ENCODE assay signal across 9 mouse cellular contexts in genomic region chr12:79905828-79906737, GRCm38 (mm10).
A peak's percentile ranks its signal among the peaks of the same experiment; 100 is the strongest.
DNase-seq lines count a peak whose midpoint lies in the region; ATAC-seq and TF ChIP-seq lines count a peak whose summit lies in the region.
"Had no signal": no experiment of that assay in that cellular context is flagged by ENCODE, and none has a peak within 500 bp of the region (broad histone marks: within the 10 kb centered on the region; RNA-seq: fewer than 3 reads in every experiment).

No protein-coding gene starts in this region.

- H3K36me3 ChIP-seq in embryonic facial prominence, embryonic 13.5 days: no peaks in the 10 kb centered on the region
- no peaks in the 10 kb centered on the region for H3K36me3 ChIP-seq in heart, embryonic 15.5 days
- no peaks in the 10 kb centered on the region for H3K36me3 ChIP-seq in midbrain, embryonic 15.5 days (replicated peaks)
- H3K36me3 ChIP-seq: neural tube, embryonic 12.5 days had no signal

- H3K9ac ChIP-seq in embryonic facial prominence, embryonic 13.5 days: 0 out of 2 replicates have a peak overlapping the region, but pooled peaks have one; percentile 3
- H3K9ac ChIP-seq in heart, embryonic 15.5 days: peak overlapping the region; percentile 47; the same call in 1 of the 2 replicates
- H3K9ac ChIP-seq in midbrain, embryonic 15.5 days: no peak overlapping the region
- H3K9ac ChIP-seq: neural tube, embryonic 12.5 days had no signal

- H3K4me2 ChIP-seq in embryonic facial prominence, embryonic 13.5 days: no peak overlapping the region
- H3K4me2 ChIP-seq in heart, embryonic 15.5 days: no peak overlapping the region
- no peak overlapping the region for H3K4me2 ChIP-seq in midbrain, embryonic 15.5 days
- H3K4me2 ChIP-seq: neural tube, embryonic 12.5 days had no signal

- no peaks in the 10 kb centered on the region for H3K27me3 ChIP-seq in embryonic facial prominence, embryonic 13.5 days
- H3K27me3 ChIP-seq in heart, embryonic 15.5 days: no peaks in the 10 kb centered on the region
- no peaks in the 10 kb centered on the region for H3K27me3 ChIP-seq in midbrain, embryonic 15.5 days (replicated peaks)
- no peaks in the 10 kb centered on the region; the same call in 1 of the 2 replicates for H3K27me3 ChIP-seq in cerebellum, adult 2 months (ENCODE audit: control insufficient read depth, insufficient read depth, low read length)
- H3K27me3 ChIP-seq: neural tube, embryonic 12.5 days had no signal

- no peak overlapping the region for H3K4me3 ChIP-seq in embryonic facial prominence, embryonic 13.5 days
- no peak overlapping the region for H3K4me3 ChIP-seq in heart, embryonic 15.5 days
- no peak overlapping the region for H3K4me3 ChIP-seq in midbrain, embryonic 15.5 days
- no peak overlapping the region for H3K4me3 ChIP-seq in cerebellum, adult 2 months (replicated peaks; ENCODE audit: insufficient read depth, low read depth, low read length)
- H3K4me3 ChIP-seq: neural tube, embryonic 12.5 days had no signal

- TF ChIP-seq POLR2A in cerebellum, adult 2 months (IDR thresholded peaks at IDR 0.05; ENCODE audit: borderline replicate concordance, insufficient read depth, low read length): no peak

- ATAC-seq in embryonic facial prominence, embryonic 13.5 days (ENCODE audit: insufficient number of reproducible peaks, insufficient read depth, low FRiP score, low TSS enrichment, low read depth): no peak
- ATAC-seq in heart, embryonic 15.5 days (replicated peaks; ENCODE audit: insufficient number of reproducible peaks, insufficient read depth, low FRiP score, low read depth): peak; percentile 81
- ATAC-seq in midbrain, embryonic 15.5 days (replicated peaks): no peak
- no peak for ATAC-seq in megakaryocyte progenitor cell, adult 5-6 weeks (replicated peaks; ENCODE audit: poor library complexity)

- intact Hi-C loops in left cerebral cortex, postnatal 4 days (cut with DNase I): no loop called here

- H3K27ac ChIP-seq in embryonic facial prominence, embryonic 13.5 days: peak overlapping the region; percentile 82
- peak overlapping the region; percentile 99 for H3K27ac ChIP-seq in heart, embryonic 15.5 days
- peak overlapping the region; percentile 28; the same call in 1 of the 2 replicates for H3K27ac ChIP-seq in midbrain, embryonic 15.5 days
- H3K27ac ChIP-seq in cerebellum, adult 2 months (ENCODE audit: insufficient read depth, low read length): no peak overlapping the region
- H3K27ac ChIP-seq: neural tube, embryonic 12.5 days had no signal

- DNase-seq in adrenal gland, postnatal 14 days: peak; percentile 67
- DNase-seq in kidney, postnatal 36 days: peak; percentile 37 to 50
- no peak for DNase-seq in left cerebral cortex, postnatal 4 days
- no peak for DNase-seq in cerebellum, adult 2 months

- H3K9me3 ChIP-seq in embryonic facial prominence, embryonic 13.5 days: no peaks in the 10 kb centered on the region
- H3K9me3 ChIP-seq in heart, embryonic 15.5 days (replicated peaks): no peaks in the 10 kb centered on the region
- no peaks in the 10 kb centered on the region for H3K9me3 ChIP-seq in midbrain, embryonic 15.5 days
- H3K9me3 ChIP-seq: neural tube, embryonic 12.5 days had no signal

- H3K4me1 ChIP-seq in embryonic facial prominence, embryonic 13.5 days: peaks cover 61% of the 10 kb centered on the region
- peaks cover 62% of the 10 kb centered on the region for H3K4me1 ChIP-seq in heart, embryonic 15.5 days (replicated peaks)
- H3K4me1 ChIP-seq in midbrain, embryonic 15.5 days: peaks cover 12% of the 10 kb centered on the region
- H3K4me1 ChIP-seq in cerebellum, adult 2 months (ENCODE audit: control insufficient read depth, insufficient read depth, low read length): no peaks in the 10 kb centered on the region

- no peak for TF ChIP-seq CTCF in cerebellum, adult 2 months (IDR thresholded peaks at IDR 0.05; ENCODE audit: borderline replicate concordance, insufficient read depth, low read depth, low read length)

- 44% methylated on average over 10 of the region's 10 CpGs for WGBS in embryonic facial prominence, embryonic 13.5 days
- 25% methylated on average over 10 of the region's 10 CpGs for WGBS in heart, embryonic 15.5 days
- 73% methylated on average over 10 of the region's 10 CpGs for WGBS in midbrain, embryonic 15.5 days
- 74% methylated on average over 10 of the region's 10 CpGs for WGBS in cerebellum, adult 2 months

Comparison
In these comparisons a context has a peak if more than half of its experiments do, and no peak if none do; other contexts are left out.
1. DNase-seq: peak in adrenal gland, postnatal 14 days (single experiment) and kidney, postnatal 36 days (2 of 2); none in left cerebral cortex, postnatal 4 days (single experiment) and cerebellum, adult 2 months (0 of 2).